Mouse (Mus musculus) layer of hippocampus, adult 9-10 months (tissue): ENCODE data around the gene Gm44965.
"Not testable (repeated sequence)": the region's sequence is repeated elsewhere in the genome, so short reads cannot be mapped to it uniquely, and the experiment has no call there.

ENCODE experiments used
- DNase-seq: peaks from one replicate; pipeline ENCODE4 v3.0.0; 2022; ENCODE audit warnings: low spot score

Gene Gm44965

GRCm38 (mm10) chr6:48581257-48581656 is 12.5 kb upstream of the Gm44965 start:
- DNase-seq: no peak

GRCm38 (mm10) chr6:48582037-48582436 is 11.7 kb upstream of the Gm44965 start:
- DNase-seq: peak; percentile 54

- DNase-seq: no peak
These were observed 4.5 kb upstream of the Gm44965 start, which contains the start of gene Gm45021 for GRCm38 (mm10) chr6:48589194-48589750. Gm45021 (plus strand) TSS chr6:48589610.

GRCm38 (mm10) chr6:48591221-48591845 is 2.4 kb upstream of the Gm44965 start:
- no peak for DNase-seq

- no peak for DNase-seq
These were observed 1.9 kb upstream of the Gm44965 start for GRCm38 (mm10) chr6:48591871-48592270.

GRCm38 (mm10) chr6:48594043-48594738 is 450 bp downstream of the Gm44965 start:
- no peak for DNase-seq

- DNase-seq: no peak
These were observed 1.5 kb downstream of the Gm44965 start for GRCm38 (mm10) chr6:48595278-48595677.

GRCm38 (mm10) chr6:48596545-48597232 is 2.9 kb downstream of the Gm44965 start:
- no peak for DNase-seq

- no peak for DNase-seq
These were observed 3.5 kb downstream of the Gm44965 start for GRCm38 (mm10) chr6:48597233-48597625.

GRCm38 (mm10) chr6:48600594-48600993 is 6.9 kb downstream of the Gm44965 start:
- DNase-seq: no peak

GRCm38 (mm10) chr6:48601271-48602079 is 7.7 kb downstream of the Gm44965 start, which contains the start of gene Zfp775:
Zfp775 (plus strand) TSS chr6:48602063.
- peak; percentile 91 for DNase-seq

- no peak for DNase-seq
These were observed 8.5 kb downstream of the Gm44965 start for GRCm38 (mm10) chr6:48602080-48602741.

GRCm38 (mm10) chr6:48608124-48608523 is 14.4 kb downstream of the Gm44965 start:
- no peak for DNase-seq

- DNase-seq: no peak
These were observed 15.8 kb downstream of the Gm44965 start for GRCm38 (mm10) chr6:48609512-48609911.

GRCm38 (mm10) chr6:48610657-48611056 is 16.9 kb downstream of the Gm44965 start:
- DNase-seq: no peak

- no peak for DNase-seq
These were observed 19.7 kb downstream of the Gm44965 start for GRCm38 (mm10) chr6:48613464-48613863.

GRCm38 (mm10) chr6:48614756-48615155 is 21.0 kb downstream of the Gm44965 start:
- DNase-seq: no peak

GRCm38 (mm10) chr6:48620031-48620430 is 26.3 kb downstream of the Gm44965 start:
- DNase-seq: no peak

GRCm38 (mm10) chr6:48622186-48622843 is 28.6 kb downstream of the Gm44965 start:
- not testable (repeated sequence) for DNase-seq

- no peak for DNase-seq
These were observed 29.7 kb downstream of the Gm44965 start for GRCm38 (mm10) chr6:48623460-48623859.

GRCm38 (mm10) chr6:48626464-48626863 is 32.7 kb downstream of the Gm44965 start, which contains the start of gene AI854703:
AI854703 (plus strand) TSS chr6:48626764.
- no peak for DNase-seq
